ENCODE assay signal across 19 mouse cellular contexts in genomic region chr5:99748417-99748816, GRCm38 (mm10). TPM values are rescaled to one million over a fixed set of nuclear protein-coding genes. Genes with fewer than 3 reads are reported as not detected.
DNase-seq lines count a peak whose midpoint lies in the region; ATAC-seq and TF ChIP-seq lines count a peak whose summit lies in the region.
"Had no signal": no experiment of that assay in that cellular context is flagged by ENCODE, and none has a peak within 500 bp of the region (broad histone marks: within the 10 kb centered on the region; RNA-seq: fewer than 3 reads in every experiment).

No protein-coding gene starts in this region.

- no peaks in the 10 kb centered on the region for H3K9me3 ChIP-seq in midbrain, embryonic 14.5 days (ENCODE audit: control insufficient read depth, low read length)
- H3K9me3 ChIP-seq in midbrain, embryonic 11.5 days (ENCODE audit: control insufficient read depth, low read length): no peaks in the 10 kb centered on the region
- H3K9me3 ChIP-seq in forebrain, embryonic 15.5 days: no peaks in the 10 kb centered on the region
- H3K9me3 ChIP-seq: embryonic facial prominence, embryonic 10.5 days; heart, embryonic 13.5 days; hindbrain, embryonic 15.5 days had no signal

- H3K27me3 ChIP-seq in midbrain, embryonic 14.5 days (ENCODE audit: control insufficient read depth, insufficient read depth, low read length): no peaks in the 10 kb centered on the region
- H3K27me3 ChIP-seq in midbrain, embryonic 11.5 days (ENCODE audit: control insufficient read depth, insufficient read depth, low read length): no peaks in the 10 kb centered on the region
- no peaks in the 10 kb centered on the region for H3K27me3 ChIP-seq in forebrain, embryonic 15.5 days
- H3K27me3 ChIP-seq: CH12.LX; heart, embryonic 13.5 days; hindbrain, embryonic 15.5 days had no signal

- peak; percentile 64; the same call in 1 of the 2 replicates for ATAC-seq in frontal cortex, adult (ENCODE audit: low TSS enrichment)
- no peak for ATAC-seq in midbrain, embryonic 14.5 days (ENCODE audit: low FRiP score, low TSS enrichment)
- no peak for ATAC-seq in midbrain, embryonic 11.5 days (ENCODE audit: low FRiP score)
- ATAC-seq in forebrain, embryonic 15.5 days (replicated peaks): 0 out of 2 replicates have a peak, but pooled peaks have one; percentile 34
- ATAC-seq: activated CD4-positive, CD25-positive, alpha-beta regulatory T cell, adult 4 months; Patski had no signal

- peaks cover 11% of the 10 kb centered on the region; the same call in 1 of the 2 replicates for H3K4me1 ChIP-seq in midbrain, embryonic 14.5 days (ENCODE audit: control insufficient read depth, insufficient read depth, low read length)
- no peaks in the 10 kb centered on the region for H3K4me1 ChIP-seq in midbrain, embryonic 11.5 days (ENCODE audit: control insufficient read depth, insufficient read depth, low read length)
- H3K4me1 ChIP-seq in forebrain, embryonic 15.5 days: peaks cover 27% of the 10 kb centered on the region

- WGBS in midbrain, embryonic 14.5 days: 55% methylated on average over 10 of the region's 10 CpGs
- 81% methylated on average over 10 of the region's 10 CpGs for WGBS in midbrain, embryonic 11.5 days
- 32% methylated on average over 10 of the region's 10 CpGs for WGBS in forebrain, embryonic 15.5 days

- H3K36me3 ChIP-seq in midbrain, embryonic 14.5 days (ENCODE audit: control insufficient read depth, insufficient read depth, low read length): no peaks in the 10 kb centered on the region
- H3K36me3 ChIP-seq in midbrain, embryonic 11.5 days (ENCODE audit: control insufficient read depth, insufficient read depth, low read length): no peaks in the 10 kb centered on the region
- H3K36me3 ChIP-seq in forebrain, embryonic 15.5 days: no peaks in the 10 kb centered on the region
- H3K36me3 ChIP-seq: embryonic facial prominence, embryonic 10.5 days; heart, embryonic 13.5 days; hindbrain, embryonic 15.5 days had no signal

- no peak overlapping the region for H3K27ac ChIP-seq in midbrain, embryonic 14.5 days (replicated peaks; ENCODE audit: low read depth, low read length)
- H3K27ac ChIP-seq in midbrain, embryonic 11.5 days (ENCODE audit: low read depth, low read length): no peak overlapping the region
- 0 out of 2 replicates have a peak overlapping the region, but pooled peaks have one; percentile 19 for H3K27ac ChIP-seq in forebrain, embryonic 15.5 days (replicated peaks)
- H3K27ac ChIP-seq: embryonic facial prominence, embryonic 10.5 days; heart, embryonic 13.5 days; hindbrain, embryonic 15.5 days had no signal

- H3K4me3 ChIP-seq in midbrain, embryonic 14.5 days (replicated peaks; ENCODE audit: low read depth, low read length): no peak overlapping the region
- no peak overlapping the region for H3K4me3 ChIP-seq in midbrain, embryonic 11.5 days (ENCODE audit: low read depth, low read length)
- no peak overlapping the region for H3K4me3 ChIP-seq in forebrain, embryonic 15.5 days
- H3K4me3 ChIP-seq: embryonic facial prominence, embryonic 10.5 days; heart, embryonic 13.5 days; hindbrain, embryonic 15.5 days had no signal

- intact Hi-C loops in heart, postnatal 14 days (cut with DNase I): no loop called here

- no peak for TF ChIP-seq CTCF in brain, embryonic 14.5 days (IDR thresholded peaks at IDR 0.05; ENCODE audit: borderline replicate concordance, extremely low read depth, insufficient read depth, insufficient read length)

- no peak overlapping the region for H3K4me2 ChIP-seq in midbrain, embryonic 14.5 days (ENCODE audit: low read length)
- no peak overlapping the region for H3K4me2 ChIP-seq in midbrain, embryonic 11.5 days
- H3K4me2 ChIP-seq in forebrain, embryonic 15.5 days (replicated peaks): no peak overlapping the region
- H3K4me2 ChIP-seq: heart, embryonic 13.5 days; hindbrain, embryonic 15.5 days had no signal

- TF ChIP-seq POLR2A in brain, embryonic 14.5 days (IDR thresholded peaks at IDR 0.05; ENCODE audit: borderline replicate concordance, extremely low read depth, insufficient read depth, insufficient read length, poor library complexity, severe bottlenecking): no peak

- H3K9ac ChIP-seq in midbrain, embryonic 14.5 days (replicated peaks; ENCODE audit: low read length): no peak overlapping the region
- no peak overlapping the region for H3K9ac ChIP-seq in midbrain, embryonic 11.5 days (ENCODE audit: low read length)
- H3K9ac ChIP-seq in forebrain, embryonic 15.5 days (replicated peaks): no peak overlapping the region
- H3K9ac ChIP-seq: heart, embryonic 13.5 days; hindbrain, embryonic 15.5 days had no signal

- no peak for DNase-seq in frontal cortex, adult 2 months (ENCODE audit: extremely low spot score in 1 of 2, low spot score in 1 of 2)
- DNase-seq in midbrain, embryonic 14.5 days: peak; percentile 34
- DNase-seq in midbrain, embryonic 11.5 days (ENCODE audit: low spot score, missing footprints): no peak
- peak; percentile 75 for DNase-seq in brain, embryonic 14.5 days (ENCODE audit: low read depth)
- no peak for DNase-seq in kidney, adult 11 months
- DNase-seq in heart, postnatal 14 days: no peak
- DNase-seq: adrenal gland, postnatal 14 days; cerebellum, adult 2 months; cerebellum, postnatal 10 days; gastrocnemius, postnatal 36 days; kidney, adult 18-20 months had no signal

RNA-seq across cellular contexts. Expression of gene Rasgef1b, which starts 19.6 kb away (rescaled TPM):
- 45.0 and 52.1 TPM in 2 replicates for polyA plus RNA-seq in frontal cortex, adult 2 months (2012; rRNA removed)
- polyA plus RNA-seq in midbrain, embryonic 14.5 days (2014; fragmentation: Nextera tagmentation; extraction: Ambion mirVana): 59.5 and 75.6 TPM in 2 replicates
- polyA plus RNA-seq in midbrain, embryonic 11.5 days (2014; fragmentation: Nextera tagmentation; extraction: Ambion mirVana): 28.6 and 29.7 TPM in 2 replicates
- polyA plus RNA-seq in brain, embryonic 14.5 days (2012; rRNA removed): 37.4 and 42.7 TPM in 2 replicates
- 115 and 143 TPM in 2 replicates for polyA plus RNA-seq in forebrain, embryonic 15.5 days (2015; fragmentation: Nextera tagmentation; extraction: Ambion mirVana)
- total RNA-seq in heart, postnatal 14 days (2021): 10 to 100 TPM; 10.3 to 12.3 TPM

Comparison
In these comparisons a context has a peak if more than half of its experiments do, and no peak if none do; other contexts are left out.
1. DNase-seq: peak in midbrain, embryonic 14.5 days (single experiment) and brain, embryonic 14.5 days (single experiment); none in frontal cortex, adult 2 months (0 of 2), midbrain, embryonic 11.5 days (single experiment), kidney, adult 11 months (single experiment) and heart, postnatal 14 days (0 of 2).
2. ATAC-seq: peak in frontal cortex, adult (single experiment) and forebrain, embryonic 15.5 days (single experiment); none in midbrain, embryonic 14.5 days (single experiment) and midbrain, embryonic 11.5 days (single experiment).